Mouse (Mus musculus): ENCODE measurements around the gene Tmub2.
A peak's percentile ranks its signal among the peaks of the same experiment; 100 is the strongest.

The Tmub2 gene

DNA sequence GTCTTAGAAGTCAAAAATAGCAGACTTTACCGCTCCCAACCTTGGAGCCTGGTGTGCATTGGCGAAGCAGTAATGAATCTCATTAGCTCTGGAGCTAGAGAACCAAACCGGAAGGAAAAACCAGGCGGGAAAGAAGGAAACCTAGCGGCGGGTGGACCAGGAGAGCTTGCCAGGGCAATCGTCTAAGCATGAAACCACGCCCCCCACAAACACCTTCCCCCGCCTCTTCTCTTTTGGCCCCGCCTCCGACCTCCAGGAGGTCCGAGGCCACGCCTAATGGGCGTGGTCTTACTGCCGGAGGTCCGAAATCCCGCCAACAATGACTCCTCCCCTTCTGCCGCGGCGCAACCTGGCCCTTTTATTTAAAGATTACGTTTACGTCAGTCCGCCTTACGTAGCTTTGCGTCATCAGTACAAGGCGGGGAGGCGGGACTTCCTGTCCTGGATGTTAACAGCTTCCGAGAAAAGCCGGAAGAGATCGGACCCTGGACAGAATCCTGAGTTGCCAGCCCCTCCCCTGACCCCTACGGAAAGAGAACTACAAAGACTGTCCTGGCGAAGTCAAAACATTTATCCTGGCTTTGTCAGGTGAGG lies at the start of gene Tmub2:
Gene Tmub2, plus strand, starts transcription at position 431 of the 594 bp plus-strand sequence.
- peak; percentile 96 for DNase-seq (ENCODE audit: extremely low spot score, low spot score)

DNA sequence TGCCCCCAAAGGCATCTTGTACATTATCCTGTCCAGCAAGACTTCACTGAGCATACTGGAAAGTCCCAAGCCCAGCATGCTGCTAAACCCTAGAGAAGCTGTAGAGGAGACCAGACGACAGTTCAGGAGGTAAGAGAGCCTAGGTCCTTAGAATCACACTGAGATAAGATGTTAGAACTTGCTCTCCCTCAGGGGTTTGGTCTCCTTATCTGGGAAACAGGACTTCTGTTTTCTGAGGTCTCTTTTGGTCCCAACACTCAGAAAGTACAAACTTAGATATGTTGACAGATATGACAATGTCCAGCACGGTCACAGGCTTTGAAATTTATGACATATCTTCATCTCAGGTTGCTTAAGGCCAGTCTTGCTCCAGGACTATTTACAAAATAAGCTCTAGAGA lies 48.7 kb upstream of the Tmub2 start:
- no peak for DNase-seq (ENCODE audit: extremely low spot score, low spot score)

DNA sequence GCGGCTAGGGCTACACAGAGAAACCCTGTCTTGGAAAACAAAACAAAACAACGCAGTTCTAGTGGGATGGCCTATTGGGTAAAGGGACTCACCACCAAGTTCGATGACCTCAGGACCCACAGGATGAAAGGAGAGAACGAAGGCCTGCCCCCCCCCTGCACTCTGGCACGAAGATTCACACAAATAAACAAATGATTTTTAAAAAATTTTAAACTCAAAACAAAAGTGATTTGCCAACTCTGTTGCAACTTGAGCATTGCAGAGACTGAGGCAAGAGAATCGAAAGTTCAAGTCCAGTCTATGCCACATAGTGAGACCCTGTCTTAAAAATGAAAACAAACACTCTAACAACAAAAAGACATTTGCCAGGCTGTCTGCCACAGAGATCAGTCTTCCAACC lies 44.1 kb upstream of the Tmub2 start:
- DNase-seq (ENCODE audit: extremely low spot score, low spot score): no peak

- no peak for DNase-seq (ENCODE audit: extremely low spot score, low spot score)
These were observed 43.5 kb upstream of the Tmub2 start for GRCm38 (mm10) chr11:102241246-102241645.

GRCm38 (mm10) chr11:102241874-102242273 lies 42.9 kb upstream of the Tmub2 start:
- no peak for DNase-seq (ENCODE audit: extremely low spot score, low spot score)

DNA sequence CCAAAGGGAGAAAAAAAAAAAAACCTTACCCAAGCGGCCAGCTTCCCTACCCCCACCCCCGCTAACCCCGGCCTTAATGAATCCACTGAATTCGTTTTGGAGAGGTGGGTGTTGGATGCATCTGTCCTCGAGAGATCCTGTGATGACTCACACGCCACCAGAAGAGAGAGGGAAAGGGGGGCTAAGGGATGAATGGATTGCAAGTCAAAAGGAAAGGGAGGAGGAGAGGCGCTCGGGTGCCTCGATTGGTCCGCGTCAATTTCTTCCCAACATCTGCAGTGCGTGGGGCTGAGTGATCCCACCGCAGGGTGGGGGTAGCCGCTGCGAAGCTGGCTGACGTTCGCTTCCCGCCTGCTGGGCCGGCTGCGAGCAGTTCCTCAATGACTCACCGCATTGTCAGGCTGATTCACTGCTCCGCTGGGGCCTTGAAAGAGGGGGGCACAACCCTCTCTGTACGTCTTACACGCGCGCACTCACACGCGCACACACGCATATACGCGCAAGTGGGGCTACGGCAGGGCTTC lies 39.7 kb upstream of the Tmub2 start:
- peak; percentile 54 for DNase-seq (ENCODE audit: extremely low spot score, low spot score)

DNA sequence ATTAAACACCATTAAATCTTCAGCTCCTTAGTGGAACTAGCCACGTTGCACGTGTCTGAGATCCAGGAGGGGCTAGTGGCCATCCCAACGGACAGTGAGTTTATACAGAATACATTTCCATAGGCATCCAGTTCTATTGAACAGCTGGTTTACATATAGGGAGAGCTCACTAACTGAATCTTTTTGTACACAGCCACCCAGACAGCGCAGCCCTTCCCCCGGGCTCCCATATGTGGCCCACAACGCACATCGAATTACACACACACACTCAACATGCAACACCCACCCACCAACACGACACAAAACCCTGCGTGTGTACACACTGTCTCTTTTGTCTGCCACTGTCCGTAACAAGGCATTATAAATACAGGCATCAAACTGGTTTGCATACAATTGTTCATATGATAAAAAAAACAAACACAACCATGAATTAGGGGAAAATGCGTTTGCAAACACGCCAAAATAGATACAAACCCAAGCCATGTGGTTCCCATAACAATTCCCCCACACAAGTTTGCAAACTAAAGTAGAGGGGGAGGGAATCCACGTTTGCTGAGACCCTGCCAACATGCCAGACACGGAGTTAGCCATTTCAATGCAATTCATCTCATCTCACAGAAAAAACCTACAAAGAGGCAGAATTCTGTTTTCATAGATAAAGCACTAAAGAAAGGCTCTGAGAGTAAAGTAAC lies 39.0 kb upstream of the Tmub2 start:
- no peak for DNase-seq (ENCODE audit: extremely low spot score, low spot score)

GRCm38 (mm10) chr11:102246273-102246635 lies 38.5 kb upstream of the Tmub2 start:
- no peak for DNase-seq (ENCODE audit: extremely low spot score, low spot score)

GRCm38 (mm10) chr11:102246871-102247270 lies 37.9 kb upstream of the Tmub2 start:
- DNase-seq (ENCODE audit: extremely low spot score, low spot score): no peak

DNA sequence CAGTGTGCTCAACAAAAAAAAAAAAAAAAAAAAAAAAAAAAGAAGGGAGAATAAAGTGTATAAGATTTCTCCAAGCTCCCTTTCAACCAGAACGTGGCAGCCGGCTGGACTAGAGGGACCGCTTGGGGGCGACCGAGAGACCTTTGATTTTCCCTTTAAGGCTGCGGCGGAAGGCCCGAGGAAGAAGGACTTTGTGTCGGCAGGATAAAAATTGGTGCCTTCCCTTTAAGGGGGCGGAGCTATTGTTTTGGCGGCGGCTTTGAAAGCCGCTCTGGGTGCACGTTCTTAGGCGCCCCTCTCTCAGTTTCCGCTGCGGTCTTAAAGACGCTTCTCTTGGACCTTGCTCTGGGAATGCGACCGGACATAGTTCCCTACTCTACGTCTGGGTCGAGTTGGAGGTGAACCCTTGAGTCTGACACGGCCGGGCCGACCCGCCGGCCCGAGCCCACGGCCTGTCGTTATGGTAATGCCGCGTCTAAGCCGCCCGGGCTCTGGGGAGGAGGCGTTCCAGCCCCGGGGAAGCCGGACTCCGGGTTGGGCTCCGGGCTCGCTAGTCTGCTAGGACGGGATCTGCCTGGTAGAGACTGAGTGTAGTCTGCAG lies 36.0 kb upstream of the Tmub2 start, which contains the start of gene BC030867:
Gene BC030867, plus strand, starts transcription at position 253 of the 601 bp plus-strand sequence.
- DNase-seq (ENCODE audit: extremely low spot score, low spot score): peak; percentile 99

- no peak for DNase-seq (ENCODE audit: extremely low spot score, low spot score)
These were observed 35.2 kb upstream of the Tmub2 start for GRCm38 (mm10) chr11:102249351-102250090.

DNA sequence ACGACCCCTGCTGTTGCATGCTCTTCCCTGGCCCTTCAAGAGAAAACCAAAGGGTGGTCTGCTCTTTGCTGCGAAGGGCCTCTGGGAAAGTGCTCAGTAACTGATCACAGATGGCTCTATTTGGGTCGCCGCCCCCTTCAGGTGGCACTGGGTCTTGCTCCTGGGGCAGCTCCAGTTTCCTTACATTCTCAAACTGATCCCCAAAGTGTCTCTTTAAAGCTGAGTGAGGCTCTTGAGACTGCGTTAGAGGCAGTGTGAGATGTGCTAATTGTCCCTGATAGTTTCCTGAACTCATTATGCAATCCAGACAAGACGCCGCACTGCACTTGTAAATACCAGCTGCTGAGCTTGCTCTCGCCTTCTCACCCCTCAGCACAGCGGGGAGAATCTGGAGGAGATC lies 27.2 kb upstream of the Tmub2 start:
- DNase-seq (ENCODE audit: extremely low spot score, low spot score): no peak

DNA sequence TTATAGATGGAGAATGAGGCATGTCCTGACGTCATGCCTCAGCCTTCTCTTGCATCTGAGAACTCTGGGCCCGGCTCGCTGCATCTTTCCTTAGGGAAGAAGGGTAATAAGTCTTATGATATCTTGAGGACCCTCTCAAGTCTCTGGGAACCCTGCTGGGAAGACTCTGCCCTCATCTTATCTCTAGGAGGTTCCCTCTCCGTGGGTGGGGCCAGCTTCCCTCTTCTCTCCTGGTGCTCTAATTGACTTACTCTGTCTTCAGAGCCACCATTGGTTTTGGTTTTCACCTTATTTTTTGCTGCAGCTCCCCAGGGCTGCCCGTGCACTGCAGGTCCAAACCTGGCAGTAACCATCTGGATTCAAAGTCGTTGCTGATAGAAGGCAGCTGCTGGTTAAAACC lies 26.6 kb upstream of the Tmub2 start:
- no peak for DNase-seq (ENCODE audit: extremely low spot score, low spot score)

GRCm38 (mm10) chr11:102258521-102258920 lies 26.2 kb upstream of the Tmub2 start:
- DNase-seq (ENCODE audit: extremely low spot score, low spot score): no peak

- DNase-seq (ENCODE audit: extremely low spot score, low spot score): no peak
These were observed 21.5 kb upstream of the Tmub2 start for GRCm38 (mm10) chr11:102263211-102263610.

GRCm38 (mm10) chr11:102265816-102266215 lies 18.9 kb upstream of the Tmub2 start:
- no peak for DNase-seq (ENCODE audit: extremely low spot score, low spot score)

DNA sequence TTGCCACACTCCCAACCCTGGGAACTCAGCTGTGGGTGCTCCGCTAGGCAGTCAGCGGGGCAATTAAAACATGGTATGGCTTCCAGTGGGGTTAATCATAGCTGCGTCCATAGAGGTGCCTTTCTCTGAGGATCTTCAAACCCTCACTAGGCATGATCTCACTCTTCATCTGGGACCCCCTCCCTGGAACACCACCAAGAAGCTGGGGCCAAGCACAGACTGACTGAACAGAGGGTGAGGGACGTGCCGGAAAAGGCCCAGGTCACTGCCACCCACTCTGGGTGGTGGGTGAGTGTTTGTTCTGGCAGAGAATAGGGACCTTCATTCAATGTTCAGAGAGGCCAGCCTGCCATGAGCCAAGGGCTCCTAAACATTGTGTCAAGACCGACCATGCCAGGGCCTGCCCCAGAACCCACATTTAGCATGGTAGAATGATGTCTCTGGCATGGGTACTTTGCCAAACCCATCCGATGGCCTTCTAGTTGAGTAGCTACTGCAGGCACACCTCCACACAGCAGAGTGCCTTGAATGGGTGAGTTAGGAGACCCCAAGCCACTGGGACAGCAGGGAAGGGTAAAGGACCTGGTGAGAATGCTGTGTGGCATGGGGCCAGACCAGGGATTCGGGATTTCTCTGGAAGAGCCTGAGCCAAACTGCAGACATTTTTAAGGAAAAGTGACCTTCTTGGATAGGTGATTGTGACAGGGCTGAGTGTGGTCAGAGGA lies 17.9 kb upstream of the Tmub2 start:
- DNase-seq (ENCODE audit: extremely low spot score, low spot score): no peak

- DNase-seq (ENCODE audit: extremely low spot score, low spot score): peak; percentile 71
These were observed 17.3 kb upstream of the Tmub2 start for GRCm38 (mm10) chr11:102267480-102267879.

DNA sequence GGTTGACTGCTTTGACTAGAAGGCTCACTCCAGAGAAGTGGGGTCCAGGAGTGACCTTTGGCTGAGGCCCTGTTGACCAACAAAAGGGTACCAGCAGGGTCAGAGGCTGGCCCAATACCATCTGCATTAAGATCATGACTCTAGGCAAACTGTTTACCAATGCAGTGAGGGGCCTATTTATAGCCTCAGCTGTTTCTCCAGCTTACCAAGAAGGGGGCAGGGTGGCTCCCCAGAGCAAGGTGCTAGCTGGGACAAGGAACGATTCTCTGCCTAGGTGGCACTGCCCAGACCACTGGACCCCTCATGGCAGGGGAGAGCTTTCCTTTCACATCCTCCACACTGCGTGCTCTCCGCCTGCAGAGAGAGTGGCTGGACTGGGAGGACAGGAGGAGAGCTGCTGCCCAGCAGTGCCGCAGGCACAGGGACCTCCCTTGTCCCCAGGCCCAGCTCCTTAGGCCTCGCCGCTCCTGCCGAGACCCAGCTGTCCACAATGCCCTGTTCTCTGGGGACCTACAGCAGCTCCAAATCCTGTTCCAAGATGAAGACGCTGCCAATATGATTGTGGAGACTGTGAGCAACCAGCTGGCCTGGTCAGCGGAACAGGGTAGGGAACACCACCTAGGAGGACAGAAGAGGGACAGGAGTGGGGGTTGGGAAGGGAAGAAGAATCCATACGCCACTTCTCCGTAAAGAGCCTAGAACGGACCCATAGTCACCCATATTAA lies 16.0 kb upstream of the Tmub2 start, which contains the start of gene Asb16:
Gene Asb16, plus strand, starts transcription at position 224 of the 725 bp plus-strand sequence.
- DNase-seq (ENCODE audit: extremely low spot score, low spot score): no peak

- peak; percentile 72 for DNase-seq (ENCODE audit: extremely low spot score, low spot score)
These were observed 8.3 kb upstream of the Tmub2 start for GRCm38 (mm10) chr11:102276411-102276915.

Measured in neural tube, embryonic 10.5 days (tissue).